Mouse (Mus musculus): Measurements from ENCODE around the gene Map3k11. TPM values are rescaled to one million over a fixed set of nuclear protein-coding genes. Genes with fewer than 3 reads are reported as not detected.

The Map3k11 gene
- total RNA-seq, 2 experiments from 2014 or later, result 56.9 to 57.4 TPM

DNA sequence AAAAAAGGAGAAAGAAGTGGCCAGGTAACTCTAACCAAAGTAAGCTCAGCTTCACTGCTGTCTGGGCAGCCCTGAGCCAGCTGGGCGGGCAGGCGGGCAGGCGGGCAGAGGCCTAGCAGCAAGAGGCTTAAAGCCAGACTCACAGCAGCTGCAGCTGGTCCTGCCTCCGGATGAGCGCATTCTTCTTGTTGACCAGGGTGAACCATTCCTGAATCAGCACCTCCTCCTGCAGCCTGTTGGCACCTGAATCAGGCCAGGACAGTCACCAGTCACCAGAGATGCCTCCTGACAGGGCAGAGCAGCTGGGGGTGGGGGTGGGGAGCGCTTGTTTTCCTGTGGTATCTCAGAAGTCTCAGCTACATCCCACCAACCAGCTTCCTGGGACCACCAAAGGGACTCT is 21.5 kb downstream of the Map3k11 start:
- DNase-seq (ENCODE audit: low spot score in 2 of 2), result no peak

GRCm38 (mm10) chr19:5710581-5710980 is 22.0 kb downstream of the Map3k11 start:
- DNase-seq (ENCODE audit: low spot score in 2 of 2), result no peak

- no peak for DNase-seq (ENCODE audit: low spot score in 2 of 2)
Observed at GRCm38 (mm10) chr19:5711218-5711617, 22.7 kb downstream of the Map3k11 start.

DNA sequence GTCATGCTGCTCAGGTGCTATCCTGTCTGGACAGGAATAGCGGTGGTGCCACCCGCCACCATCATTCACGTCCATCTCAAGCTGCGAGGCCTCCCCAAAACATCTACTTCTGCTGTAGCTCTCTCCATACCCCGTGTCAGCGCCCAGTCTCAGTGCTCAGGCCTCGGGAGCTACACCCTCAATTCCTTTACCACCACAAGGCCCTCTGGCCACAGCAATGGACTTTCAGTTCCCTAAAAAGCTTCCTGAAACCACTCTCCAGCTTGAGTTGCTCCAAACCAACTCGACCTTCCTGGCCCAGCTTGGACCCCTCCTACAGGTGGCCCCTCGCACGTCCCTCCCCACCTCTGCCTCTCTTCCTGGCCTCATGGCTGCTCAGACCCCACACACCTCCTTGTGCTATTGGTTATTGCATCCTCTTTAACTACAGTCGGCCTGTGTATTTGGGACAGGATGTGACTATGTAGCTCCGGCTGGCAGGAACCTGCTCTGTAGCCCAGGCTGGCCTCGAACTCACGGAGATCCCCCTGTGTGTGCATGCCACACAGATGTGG is 23.4 kb downstream of the Map3k11 start:
- no peak for DNase-seq (ENCODE audit: low spot score in 2 of 2)

GRCm38 (mm10) chr19:5713255-5713654 is 24.7 kb downstream of the Map3k11 start:
- DNase-seq (ENCODE audit: low spot score in 2 of 2), result no peak

GRCm38 (mm10) chr19:5713730-5714129 is 25.2 kb downstream of the Map3k11 start:
- DNase-seq (ENCODE audit: low spot score in 2 of 2), result no peak

GRCm38 (mm10) chr19:5715793-5716688 is 27.5 kb downstream of the Map3k11 start:
- DNase-seq (ENCODE audit: low spot score in 2 of 2), result no peak

DNA sequence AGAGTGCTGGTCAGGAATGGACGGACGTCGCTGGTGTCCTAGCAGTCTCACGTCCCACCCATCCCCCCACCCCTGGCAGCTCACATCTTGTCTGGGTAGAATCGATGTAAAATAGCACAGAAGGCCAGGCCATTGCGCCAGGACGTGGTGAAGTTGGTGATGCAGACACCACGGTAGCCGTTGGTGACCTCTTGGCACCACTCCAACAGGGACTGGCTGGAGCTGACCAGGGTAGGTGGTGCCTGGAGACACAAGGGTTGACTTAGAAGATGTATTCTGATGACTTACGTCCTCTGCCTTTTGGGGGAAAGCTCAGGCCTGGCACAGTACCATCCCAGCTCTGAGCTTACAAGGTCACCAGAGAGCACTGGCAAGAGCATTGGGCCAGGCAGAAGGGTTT is 28.4 kb downstream of the Map3k11 start:
- DNase-seq (ENCODE audit: low spot score in 2 of 2), result no peak

DNA sequence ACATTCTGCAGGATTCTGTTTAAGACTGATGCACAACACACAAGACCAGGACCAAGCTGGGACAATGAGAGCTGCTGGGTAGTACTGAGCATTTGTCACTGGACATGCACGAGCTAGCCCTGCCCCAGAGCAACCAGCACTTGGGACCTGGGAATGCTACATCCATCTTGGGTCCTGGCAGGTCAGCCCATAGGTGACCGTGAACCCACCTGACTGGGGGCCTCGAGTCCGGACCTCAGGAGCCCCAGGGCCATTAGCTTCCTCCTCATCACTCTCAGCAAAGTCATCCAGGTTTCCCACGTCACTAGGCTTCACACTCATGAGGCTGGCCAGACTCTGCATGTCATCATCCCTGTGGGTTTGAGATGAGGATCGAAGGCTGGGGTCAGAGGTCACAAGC is 32.7 kb downstream of the Map3k11 start:
- DNase-seq (ENCODE audit: low spot score in 2 of 2), result no peak

DNA sequence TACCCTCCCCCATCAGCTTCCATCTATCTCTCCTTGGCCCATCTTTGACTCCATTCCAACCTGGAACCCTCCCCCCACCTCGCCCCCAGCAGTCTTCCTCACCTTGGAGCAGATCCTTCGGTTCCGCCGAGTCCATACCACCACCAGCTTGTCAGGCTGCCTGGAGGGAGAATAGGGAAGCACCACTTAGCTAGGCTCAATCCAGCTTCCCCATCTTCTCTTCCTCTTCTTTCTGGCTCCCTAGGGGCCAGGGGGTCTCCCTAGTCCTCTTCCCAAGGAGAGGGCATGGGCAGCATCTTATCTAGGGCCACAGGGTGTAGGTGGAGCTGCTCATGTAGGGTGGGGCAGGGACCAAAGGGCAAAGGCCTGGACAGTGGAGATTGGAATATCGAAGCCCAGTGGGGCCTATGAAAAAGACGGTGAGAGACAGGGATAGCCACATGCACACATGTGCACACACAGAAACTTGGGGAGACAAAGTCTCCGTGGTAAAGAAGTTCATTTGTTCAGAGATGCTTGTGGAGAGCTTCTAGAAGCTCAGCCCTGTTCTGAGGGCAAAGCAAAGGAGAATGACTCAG is 34.4 kb downstream of the Map3k11 start:
- no peak for DNase-seq (ENCODE audit: low spot score in 2 of 2)

DNA sequence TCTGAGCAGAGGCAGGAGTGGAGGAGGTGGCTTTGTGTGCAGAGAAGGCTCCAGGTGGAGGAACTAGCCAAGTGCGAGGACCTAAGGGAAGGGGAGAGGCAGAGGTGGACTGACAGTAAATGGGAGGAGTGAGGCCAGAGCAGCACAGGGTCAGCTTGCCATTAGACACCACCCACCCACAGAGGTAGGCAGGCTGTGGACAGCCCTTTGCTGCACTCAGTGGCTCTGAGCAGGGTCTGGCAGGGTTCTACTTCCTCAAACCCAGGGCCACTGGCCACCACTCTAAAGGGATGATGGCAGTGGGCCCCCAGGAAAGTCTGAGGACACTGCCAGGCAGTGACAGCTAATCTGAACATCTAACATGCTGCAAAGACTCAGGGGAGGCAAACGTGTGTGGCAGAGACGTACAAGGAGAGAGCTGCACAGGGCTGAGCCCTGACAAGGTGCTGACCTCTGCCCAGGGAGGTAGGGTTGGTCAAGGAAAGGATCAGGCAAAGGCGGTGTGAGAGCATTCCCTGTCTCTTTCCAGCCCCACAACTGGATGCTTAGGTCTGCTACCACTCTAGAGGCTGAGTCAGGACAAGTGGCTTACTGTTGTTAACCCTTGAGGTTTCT is 35.5 kb downstream of the Map3k11 start:
- no peak for DNase-seq (ENCODE audit: low spot score in 2 of 2)

DNA sequence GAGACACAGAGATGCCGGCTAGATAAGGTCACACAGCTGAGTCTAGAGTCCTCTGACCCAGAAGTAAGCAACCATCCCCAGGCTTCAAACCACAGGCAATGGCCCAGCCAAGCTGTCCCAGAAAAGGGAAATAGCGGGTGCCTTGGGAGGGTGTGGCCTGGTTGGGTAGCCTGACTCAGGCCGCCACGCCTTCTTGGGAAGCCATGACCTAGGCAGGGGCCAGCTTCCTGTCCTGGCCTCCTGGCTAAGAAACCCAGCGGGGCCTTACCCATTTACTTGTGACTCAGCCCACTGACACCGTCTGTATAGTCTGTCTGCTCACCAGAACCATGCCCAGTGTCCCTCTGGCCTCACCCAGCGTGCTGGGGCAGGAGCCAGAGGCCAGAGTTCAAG is 36.0 kb downstream of the Map3k11 start:
- no peak for DNase-seq (ENCODE audit: low spot score in 2 of 2)

- no peak for DNase-seq (ENCODE audit: low spot score in 2 of 2)
Observed at GRCm38 (mm10) chr19:5725029-5725707, 36.6 kb downstream of the Map3k11 start.

DNA sequence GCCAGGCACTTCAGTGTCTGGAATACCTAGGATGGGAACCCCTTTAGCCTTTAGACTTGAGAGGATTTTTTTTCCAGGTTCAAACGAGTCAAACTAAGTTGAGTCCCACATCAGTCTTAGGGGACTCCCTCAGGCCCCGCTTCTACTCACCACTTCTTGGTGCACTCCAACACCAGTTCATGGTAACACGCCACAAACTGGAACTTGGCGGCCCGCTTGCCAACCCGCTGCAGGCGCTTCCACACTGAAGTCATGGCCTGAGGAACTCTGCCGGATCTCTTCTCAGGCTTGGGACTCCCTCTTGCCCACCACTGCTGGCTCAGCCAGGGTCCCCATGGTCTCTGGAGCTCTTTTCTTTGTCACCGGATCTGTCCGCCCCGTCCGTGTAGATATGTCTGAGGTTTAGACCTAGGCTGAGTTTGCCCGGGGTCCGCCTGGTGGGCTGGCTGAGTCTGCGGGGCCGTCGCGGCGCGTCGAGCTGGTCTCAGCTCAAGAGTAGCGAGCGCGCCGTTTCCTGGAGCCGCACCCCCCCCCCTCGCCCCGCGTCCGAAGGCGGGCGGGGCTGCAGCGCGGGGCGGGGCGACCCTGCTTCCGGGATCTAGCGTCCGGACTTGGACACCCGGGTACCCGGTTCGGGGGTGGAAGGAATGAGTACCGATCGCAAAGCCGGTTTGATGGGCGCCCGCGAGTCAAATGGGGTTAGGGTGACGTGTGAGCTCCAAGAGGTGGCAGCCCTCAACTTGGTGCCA is 37.4 kb downstream of the Map3k11 start, which contains the start of gene Ehbp1l1:
TSS of gene Ehbp1l1 (minus strand) at position 551 of the 749 bp plus-strand sequence.
- DNase-seq (ENCODE audit: low spot score in 2 of 2), result peak; percentile 60 to 64

- no peak for DNase-seq (ENCODE audit: low spot score in 2 of 2)
Observed at GRCm38 (mm10) chr19:5726961-5727578, 38.5 kb downstream of the Map3k11 start.

GRCm38 (mm10) chr19:5727701-5728100 is 39.2 kb downstream of the Map3k11 start:
- DNase-seq (ENCODE audit: low spot score in 2 of 2), result peak; percentile 70 to 81

DNA sequence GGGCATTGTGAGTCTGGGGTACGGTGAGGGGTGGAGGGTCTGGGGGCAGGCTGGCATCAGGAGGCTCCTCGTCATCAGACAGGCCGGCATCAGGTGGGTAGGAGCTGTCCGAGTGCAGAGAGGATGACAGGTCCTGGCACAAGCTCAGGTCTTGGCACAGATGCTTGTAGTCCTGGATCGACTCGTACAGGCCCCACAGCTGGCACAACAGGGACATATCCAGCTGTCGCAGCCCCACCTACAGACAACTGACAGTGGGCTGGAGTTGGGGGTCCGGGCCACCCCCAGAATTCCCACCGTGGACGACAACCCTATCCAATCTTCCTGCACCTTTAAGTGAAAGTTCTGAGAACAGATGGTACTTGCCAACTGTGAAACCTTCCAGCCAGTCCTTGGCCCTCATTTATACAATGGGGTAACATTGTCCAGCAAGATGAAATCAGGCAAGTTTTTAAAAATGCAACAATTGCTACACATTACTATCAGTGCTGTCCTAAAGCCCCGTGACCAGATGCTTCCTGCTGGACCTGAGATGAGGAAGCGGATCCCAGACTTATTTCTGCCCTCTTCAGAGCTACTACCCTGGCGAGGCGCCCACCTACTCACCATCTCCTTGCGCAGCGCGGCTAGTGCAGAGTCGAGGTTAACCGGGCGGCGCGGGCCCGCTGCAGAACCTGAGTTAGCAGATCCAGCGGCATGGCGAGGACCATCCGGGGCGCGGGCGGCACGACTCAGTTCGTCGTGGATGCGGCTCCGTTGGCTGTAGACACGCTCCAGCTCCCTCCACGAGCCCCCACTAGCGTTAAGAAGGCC is 40.3 kb downstream of the Map3k11 start:
- no peak for DNase-seq (ENCODE audit: low spot score in 2 of 2)

DNA sequence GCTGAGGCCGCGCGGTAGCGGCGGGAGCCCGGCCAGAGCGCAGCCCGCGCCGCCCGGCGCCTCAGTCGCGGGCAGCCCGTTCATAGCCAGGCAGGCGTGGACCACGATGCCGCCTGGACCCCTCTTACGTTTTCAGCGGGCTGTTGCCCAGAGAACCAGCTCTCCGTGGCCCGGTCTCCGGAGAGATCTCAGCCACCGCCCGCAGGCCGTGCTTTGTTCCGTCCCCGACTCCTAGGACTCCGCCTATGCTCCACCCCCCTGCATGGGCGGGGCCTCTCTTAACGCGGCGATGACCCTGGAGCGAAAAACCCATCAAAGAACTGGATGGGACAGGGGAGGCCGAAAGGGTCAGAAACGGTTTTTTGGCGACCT is 40.9 kb downstream of the Map3k11 start, which contains the start of gene Fam89b:
TSS of gene Fam89b (minus strand) at position 210 of the 372 bp plus-strand sequence.
- DNase-seq (ENCODE audit: low spot score in 2 of 2), result peak; percentile 78 to 83
